28 mouse cellular contexts compared by ENCODE assay signal in the genomic region with DNA sequence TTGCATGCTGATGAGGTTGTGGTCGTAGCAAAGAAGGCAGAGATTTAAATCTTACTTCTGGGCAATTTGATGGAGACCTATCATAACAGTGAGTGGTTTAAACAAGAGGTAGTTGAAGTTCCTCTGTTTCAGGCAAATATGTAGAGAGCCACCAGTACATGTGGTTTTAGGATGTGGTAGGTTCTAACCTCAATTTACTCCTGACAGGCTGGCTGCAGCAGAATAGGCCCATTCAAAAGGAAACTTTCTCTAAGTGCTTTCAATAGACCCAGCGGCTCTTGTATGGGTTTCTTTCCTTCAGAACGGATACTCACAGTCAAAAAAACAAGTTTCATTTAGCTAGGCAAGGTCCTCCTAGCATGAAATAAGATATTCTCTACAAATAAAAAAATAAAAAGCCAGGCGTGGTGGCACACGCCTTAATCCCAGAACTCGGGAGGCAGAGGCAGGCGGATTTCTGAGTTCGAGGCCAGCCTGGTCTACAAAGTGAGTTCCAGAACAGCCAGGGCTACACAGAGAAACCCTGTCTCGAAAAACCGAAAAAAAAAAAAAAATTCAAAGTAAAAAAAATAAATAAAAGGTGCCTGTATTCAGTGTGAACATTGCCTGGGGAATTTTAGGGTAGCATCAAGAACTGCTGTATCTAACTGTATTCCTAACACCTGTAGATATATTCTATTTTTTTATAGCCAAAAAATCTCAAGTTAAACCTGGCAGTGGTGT.
DNase-seq lines count a peak whose midpoint lies in the region; ATAC-seq and TF ChIP-seq lines count a peak whose summit lies in the region.
"Had no signal": no experiment of that assay in that cellular context is flagged by ENCODE, and none has a peak within 500 bp of the region (broad histone marks: within the 10 kb centered on the region; RNA-seq: fewer than 3 reads in every experiment).

No protein-coding gene starts in this region.

- H3K4me1 ChIP-seq in forebrain, embryonic 12.5 days, result no peaks in the 10 kb centered on the region
- no peaks in the 10 kb centered on the region for H3K4me1 ChIP-seq in forebrain, embryonic 11.5 days (replicated peaks; ENCODE audit: control insufficient read depth, insufficient read depth, low read length)
- H3K4me1 ChIP-seq in CH12.LX (ENCODE audit: control insufficient read depth in 1 of 2, insufficient read depth in 2 of 2), result peaks cover 5 to 34% of the 10 kb centered on the region in 2 experiments; a peak in 3 of 4 replicates
- H3K4me1 ChIP-seq: embryonic facial prominence, embryonic 12.5 days; embryonic facial prominence, embryonic 15.5 days; forebrain, embryonic 13.5 days; heart, embryonic 10.5 days; heart, embryonic 13.5 days; hindbrain, embryonic 15.5 days had no signal

- no peak for TF ChIP-seq CTCF in CH12.LX (conservative IDR thresholded peaks at IDR 0.05 in 1 of 2, IDR thresholded peaks at IDR 0.05 in 1 of 2; ENCODE audit: low read depth in 2 of 2, low read length in 2 of 2)

- no peak for TF ChIP-seq RAD21 in CH12.LX (IDR thresholded peaks at IDR 0.05; ENCODE audit: low read depth, low read length)

- no peak for ATAC-seq in forebrain, embryonic 12.5 days (ENCODE audit: low FRiP score)
- ATAC-seq in forebrain, embryonic 11.5 days (replicated peaks; ENCODE audit: low FRiP score), result no peak
- ATAC-seq: activated CD4-positive, CD25-positive, alpha-beta regulatory T cell, adult 4 months; forebrain, embryonic 13.5 days; forebrain, embryonic 16.5 days; inflammation-experienced regulatory T-cells, adult 6 months; intestine, embryonic 16.5 days had no signal

- WGBS in forebrain, embryonic 12.5 days, result 86% methylated on average over 10 of the region's 10 CpGs
- 91% methylated on average over 10 of the region's 10 CpGs for WGBS in forebrain, embryonic 11.5 days

- 0 out of 2 replicates have a peak overlapping the region, but pooled peaks have one; percentile 50 for H3K27ac ChIP-seq in forebrain, embryonic 12.5 days
- H3K27ac ChIP-seq in forebrain, embryonic 11.5 days (ENCODE audit: low read depth, low read length), result no peak overlapping the region
- H3K27ac ChIP-seq in CH12.LX (ENCODE audit: insufficient read depth, low read depth), result 0 out of 2 replicates have a peak overlapping the region, but pooled peaks have one; percentile 3
- H3K27ac ChIP-seq: embryonic facial prominence, embryonic 12.5 days; embryonic facial prominence, embryonic 15.5 days; forebrain, embryonic 13.5 days; heart, adult 2 months; heart, embryonic 10.5 days; heart, embryonic 13.5 days; hindbrain, embryonic 15.5 days had no signal

- TF ChIP-seq POLR2A in CH12.LX (IDR thresholded peaks at IDR 0.05; ENCODE audit: low read depth, low read length), result no peak; the same call in 1 of the 2 replicates

- no peak for DNase-seq in forebrain, embryonic 11.5 days (ENCODE audit: low spot score)
- peak; percentile 40 for DNase-seq in 416B (ENCODE audit: low read depth)
- peak; percentile 93 for DNase-seq in CH12.LX (ENCODE audit: extremely low read depth)
- DNase-seq in induced T-regulatory cell, adult 2 months (ENCODE audit: low read depth), result peak; percentile 66
- DNase-seq in MN1 (ENCODE audit: low spot score), result no peak
- DNase-seq in thymus, postnatal 25 days, result no peak
- DNase-seq: adrenal gland, adult 8-10 months; adrenal gland, postnatal 25 days; B cell, adult 2 months; cerebellum, adult 11-12 months; cerebellum, adult 8-10 months; cerebellum, postnatal 10 days; gastrocnemius, postnatal 10 days; gastrocnemius, postnatal 36 days; heart, adult 2 months; heart, postnatal 14 days; heart, postnatal 4 days had no signal

- dilution Hi-C loops in CH12.LX (cut with MboI; ENCODE audit: extremely low pct_ligation_motif_present, extremely low pct_unique_long_range_greater_than_20kb, low sequenced_read_pairs), result no loop called here

- in situ Hi-C loops in CH12.LX (cut with MboI; ENCODE audit: low pct_ligation_motif_present, low pct_unique_long_range_greater_than_20kb, low sequenced_read_pairs), result no loop called here

- no peaks in the 10 kb centered on the region for H3K27me3 ChIP-seq in forebrain, embryonic 12.5 days
- H3K27me3 ChIP-seq in forebrain, embryonic 11.5 days (ENCODE audit: control insufficient read depth, insufficient read depth, low read length), result no peaks in the 10 kb centered on the region
- no peaks in the 10 kb centered on the region for H3K27me3 ChIP-seq in CH12.LX (replicated peaks)
- H3K27me3 ChIP-seq: embryonic facial prominence, embryonic 12.5 days; embryonic facial prominence, embryonic 15.5 days; forebrain, embryonic 13.5 days; heart, embryonic 13.5 days; hindbrain, embryonic 15.5 days had no signal

- no peak overlapping the region for H3K4me2 ChIP-seq in forebrain, embryonic 12.5 days
- no peak overlapping the region for H3K4me2 ChIP-seq in forebrain, embryonic 11.5 days (ENCODE audit: low read depth, low read length, severe bottlenecking)
- peak overlapping the region; percentile 98 for H3K4me2 ChIP-seq in CH12.LX (ENCODE audit: insufficient read depth, low read depth, poor library complexity, severe bottlenecking)
- H3K4me2 ChIP-seq: embryonic facial prominence, embryonic 12.5 days; embryonic facial prominence, embryonic 15.5 days; forebrain, embryonic 13.5 days; heart, embryonic 13.5 days; hindbrain, embryonic 15.5 days had no signal

- H3K36me3 ChIP-seq in forebrain, embryonic 12.5 days (replicated peaks), result peaks cover 42% of the 10 kb centered on the region
- H3K36me3 ChIP-seq in forebrain, embryonic 11.5 days (ENCODE audit: control insufficient read depth, insufficient read depth, low read length), result peaks cover 9% of the 10 kb centered on the region; the same call in 1 of the 2 replicates
- peaks cover 20 to 59% of the 10 kb centered on the region in 2 experiments for H3K36me3 ChIP-seq in CH12.LX (replicated peaks in 1 of 2; ENCODE audit: control insufficient read depth in 1 of 2, insufficient read depth in 1 of 2, low read length in 1 of 2)

- peak; percentile 97 for TF ChIP-seq EP300 in CH12.LX (IDR thresholded peaks at IDR 0.05; ENCODE audit: low read length)

- 0 out of 2 replicates have a peak, but pooled peaks cover 4% of the 10 kb centered on the region for H3K79me2 ChIP-seq in CH12.LX (replicated peaks; ENCODE audit: control insufficient read depth, extremely low read depth, insufficient read depth, poor library complexity, severe bottlenecking)

- H3K9ac ChIP-seq in forebrain, embryonic 12.5 days, result no peak overlapping the region
- H3K9ac ChIP-seq in forebrain, embryonic 11.5 days (ENCODE audit: low read length), result no peak overlapping the region
- H3K9ac ChIP-seq in CH12.LX (ENCODE audit: insufficient read depth, low read depth), result peak overlapping the region; percentile 33; the same call in 1 of the 2 replicates
- H3K9ac ChIP-seq: embryonic facial prominence, embryonic 12.5 days; embryonic facial prominence, embryonic 15.5 days; forebrain, embryonic 13.5 days; heart, embryonic 13.5 days; hindbrain, embryonic 15.5 days had no signal

- H3K9me3 ChIP-seq in forebrain, embryonic 12.5 days, result no peaks in the 10 kb centered on the region
- no peaks in the 10 kb centered on the region for H3K9me3 ChIP-seq in forebrain, embryonic 11.5 days (ENCODE audit: control insufficient read depth, low read length)
- H3K9me3 ChIP-seq in CH12.LX (replicated peaks; ENCODE audit: low read length), result no peaks in the 10 kb centered on the region
- H3K9me3 ChIP-seq: embryonic facial prominence, embryonic 12.5 days; embryonic facial prominence, embryonic 15.5 days; forebrain, embryonic 13.5 days; heart, embryonic 10.5 days; heart, embryonic 13.5 days; hindbrain, embryonic 15.5 days had no signal

- H3K4me3 ChIP-seq in forebrain, embryonic 12.5 days (replicated peaks), result no peak overlapping the region
- H3K4me3 ChIP-seq in forebrain, embryonic 11.5 days (ENCODE audit: low read depth, low read length), result no peak overlapping the region
- no peak overlapping the region for H3K4me3 ChIP-seq in CH12.LX (replicated peaks in 1 of 3; ENCODE audit: low read depth in 2 of 3, low read length in 2 of 3, poor library complexity in 1 of 3)
- H3K4me3 ChIP-seq: embryonic facial prominence, embryonic 12.5 days; embryonic facial prominence, embryonic 15.5 days; forebrain, embryonic 13.5 days; heart, adult 2 months; heart, embryonic 10.5 days; heart, embryonic 13.5 days; hindbrain, embryonic 15.5 days had no signal

TF ChIP-seq in CH12.LX, 34 proteins besides CTCF, POLR2A, EP300 and RAD21 (continues in another document):
- TF ChIP-seq GABPA (IDR thresholded peaks at IDR 0.05; ENCODE audit: insufficient replicate concordance, low read depth, low read length), result no peak
- no peak for TF ChIP-seq POLR2AphosphoS2 (IDR thresholded peaks at IDR 0.05; ENCODE audit: low read depth, low read length)
- no peak for TF ChIP-seq UBTF (IDR thresholded peaks at IDR 0.05; ENCODE audit: low read depth, low read length)
- peak; percentile 68 for TF ChIP-seq ETS1 (conservative IDR thresholded peaks at IDR 0.05; ENCODE audit: low read depth, low read length)
- no peak for TF ChIP-seq MAZ (IDR thresholded peaks at IDR 0.05; ENCODE audit: low read depth, low read length)
- TF ChIP-seq TBP (conservative IDR thresholded peaks at IDR 0.05; ENCODE audit: low read depth, low read length), result peak; percentile 66; the same call in 1 of the 2 replicates
- no peak; the same call in 1 of the 2 replicates for TF ChIP-seq CHD2 (IDR thresholded peaks at IDR 0.05; ENCODE audit: low read length)
- no peak for TF ChIP-seq NRF1 (IDR thresholded peaks at IDR 0.05; ENCODE audit: low read depth, low read length)
- peak; percentile 56 for TF ChIP-seq SIN3A (IDR thresholded peaks at IDR 0.05; ENCODE audit: low read length)
- TF ChIP-seq MYC (IDR thresholded peaks at IDR 0.05; ENCODE audit: low read depth, low read length), result peak; percentile 94
- TF ChIP-seq NELFE (IDR thresholded peaks at IDR 0.05; ENCODE audit: low read depth, low read length), result 0 out of 2 replicates have a peak, but pooled peaks have one; percentile 22
- peak; percentile 88 for TF ChIP-seq MEF2A (IDR thresholded peaks at IDR 0.05; ENCODE audit: borderline replicate concordance, low read depth, low read length)
- TF ChIP-seq ZKSCAN1 (IDR thresholded peaks at IDR 0.05; ENCODE audit: borderline replicate concordance, low read depth, low read length), result no peak
- peak; percentile 46; the same call in 1 of the 2 replicates for TF ChIP-seq MXI1 (IDR thresholded peaks at IDR 0.05; ENCODE audit: low read depth, low read length)
- TF ChIP-seq IRF4 (IDR thresholded peaks at IDR 0.05; ENCODE audit: low read depth, low read length), result peak; percentile 97
- peak; percentile 94 for TF ChIP-seq MAFK (IDR thresholded peaks at IDR 0.05; ENCODE audit: insufficient replicate concordance, low read length)
- TF ChIP-seq SMC3 (IDR thresholded peaks at IDR 0.05; ENCODE audit: low read depth, low read length), result no peak
- TF ChIP-seq KAT2A (IDR thresholded peaks at IDR 0.05; ENCODE audit: insufficient replicate concordance, low read length), result no peak
- no peak for TF ChIP-seq USF1 (IDR thresholded peaks at IDR 0.05; ENCODE audit: low read depth, low read length)
- TF ChIP-seq TCF12 (IDR thresholded peaks at IDR 0.05; ENCODE audit: low read depth, low read length), result peak; percentile 66
- no peak for TF ChIP-seq ELF1 (IDR thresholded peaks at IDR 0.05; ENCODE audit: low read depth, low read length)

Comparison
In these comparisons a context has a peak if more than half of its experiments do, and no peak if none do; other contexts are left out.
1. DNase-seq: peak in 416B (single experiment), CH12.LX (single experiment) and induced T-regulatory cell, adult 2 months (single experiment); none in forebrain, embryonic 11.5 days (single experiment), MN1 (single experiment) and thymus, postnatal 25 days (single experiment).